Mouse (Mus musculus) hematopoietic stem cell, adult 5-6 weeks (primary cell): ENCODE results near the gene Eps8l1. TPM values are rescaled to one million over a fixed set of nuclear protein-coding genes. Genes with fewer than 3 reads are reported as not detected.

ENCODE experiments used
- ATAC-seq, 2 experiments: fragments of 125-278 bp in 1 of 2; replicated peaks in 1 of 2; 2 replicates each; pipeline ENCODE4 v1.8.0; 2016 to 2017; ENCODE audit warnings: inconsistent platforms in 2 of 2, mild to moderate bottlenecking in 2 of 2, moderate number of reproducible peaks in 2 of 2, low read depth in 1 of 2, moderate TSS enrichment in 1 of 2; ENCODE audit not compliant: low FRiP score in 2 of 2, poor library complexity in 2 of 2, severe bottlenecking in 2 of 2, insufficient read depth in 1 of 2, low TSS enrichment in 1 of 2
- total RNA-seq: library from RNA; stranded (forward); fragments of 172-1452, 232-1000 nt; gene quantifications from 2 replicates; pipeline ENCODE4 v1.2.3, GENCODE M21; 2017

Eps8l1 gene
- total RNA-seq, 1 experiment from 2014 or later, result 5.1 TPM

GRCm38 (mm10) chr7:4501558-4502397 lies 41.3 kb downstream of the Eps8l1 start, which contains the start of gene Ppp1r12c:
Ppp1r12c (minus strand) TSS chr7:4501680.
- ATAC-seq, result peak; percentile 68 to 79

GRCm38 (mm10) chr7:4502421-4503090 lies 42.1 kb downstream of the Eps8l1 start:
- no peak for ATAC-seq

- ATAC-seq, result no peak
These were observed 42.6 kb downstream of the Eps8l1 start for GRCm38 (mm10) chr7:4503100-4503499.

- 0 out of 4 replicates have a peak, but pooled peaks of 1 of the 2 experiments have one; percentile 23 for ATAC-seq
These were observed 43.4 kb downstream of the Eps8l1 start for GRCm38 (mm10) chr7:4503858-4504257.

GRCm38 (mm10) chr7:4504646-4505435 lies 44.4 kb downstream of the Eps8l1 start:
- ATAC-seq, result peak; percentile 33 to 51; a peak in 2 of 4 replicates

- no peak for ATAC-seq
These were observed 46.7 kb downstream of the Eps8l1 start for GRCm38 (mm10) chr7:4507220-4507619.

GRCm38 (mm10) chr7:4508062-4508738 lies 47.7 kb downstream of the Eps8l1 start:
- no peak for ATAC-seq

GRCm38 (mm10) chr7:4508739-4509116 lies 48.3 kb downstream of the Eps8l1 start:
- ATAC-seq, result no peak

GRCm38 (mm10) chr7:4509863-4510608 lies 49.6 kb downstream of the Eps8l1 start:
- peak; percentile 84 to 86 for ATAC-seq

- no peak for ATAC-seq
These were observed 51.2 kb downstream of the Eps8l1 start for GRCm38 (mm10) chr7:4511489-4512224.

GRCm38 (mm10) chr7:4513236-4513635 lies 52.8 kb downstream of the Eps8l1 start:
- ATAC-seq, result peak; percentile 58 to 62; a peak in 2 of 4 replicates

- ATAC-seq, result no peak
These were observed 53.6 kb downstream of the Eps8l1 start for GRCm38 (mm10) chr7:4513829-4514712.

GRCm38 (mm10) chr7:4515853-4516252 lies 55.4 kb downstream of the Eps8l1 start:
- no peak for ATAC-seq

GRCm38 (mm10) chr7:4516332-4517050 lies 56.0 kb downstream of the Eps8l1 start, which contains the start of gene Tnnt1:
Tnnt1 (minus strand) TSS chr7:4516382.
- no peak for ATAC-seq
